Mouse (Mus musculus) hindbrain, embryonic 14.5 days (tissue): ENCODE measurements around the gene Mrps2. TPM values are rescaled to one million over a fixed set of nuclear protein-coding genes. Genes with fewer than 3 reads are reported as not detected.

Source experiments
- ATAC-seq: fragments of 200-750 bp; cut with Nextera tagmentation; 2 replicates; pipeline ENCODE4 v1.8.0; 2017; ENCODE audit warnings: moderate number of reproducible peaks, mild to moderate bottlenecking, moderate TSS enrichment, moderate library complexity; ENCODE audit not compliant: low FRiP score
- DNase-seq: peaks from one replicate; pipeline ENCODE4 v3.0.0-alpha.2; 2015; ENCODE audit warnings: low spot score
- H3K27ac ChIP-seq: fragments of 300-500 bp; sonication (generic); 2 replicates; pipeline ENCODE4 v1.5.1; 2014; ENCODE audit warnings: mild to moderate bottlenecking, moderate library complexity
- H3K27me3 ChIP-seq: fragments of 300-500 bp; sonication (generic); 2 replicates; pipeline ENCODE4 v1.6.1; 2014; ENCODE audit warnings: mild to moderate bottlenecking, low read length, mixed read lengths; ENCODE audit not compliant: control insufficient read depth, insufficient read depth
- H3K36me3 ChIP-seq: fragments of 300-500 bp; sonication (generic); replicated peaks from 2 replicates; pipeline ENCODE4 v1.6.1; 2014; ENCODE audit not compliant: control insufficient read depth, insufficient read depth
- H3K4me1 ChIP-seq: fragments of 300-500 bp; sonication (generic); replicated peaks from 2 replicates; pipeline ENCODE4 v1.6.1; 2014; ENCODE audit warnings: antibody characterized with exemption, low read length, mixed read lengths; ENCODE audit not compliant: control insufficient read depth, insufficient read depth
- H3K4me2 ChIP-seq: fragments of 300-500 bp; sonication (generic); replicated peaks from 2 replicates; pipeline ENCODE4 v1.6.1; 2014; ENCODE audit warnings: mild to moderate bottlenecking, moderate library complexity
- H3K4me3 ChIP-seq: fragments of 300-500 bp; sonication (generic); replicated peaks from 2 replicates; pipeline ENCODE4 v1.5.1; 2014; ENCODE audit warnings: mild to moderate bottlenecking, low read length
- H3K9ac ChIP-seq: fragments of 300-500 bp; sonication (generic); 2 replicates; pipeline ENCODE4 v1.6.1; 2014
- H3K9me3 ChIP-seq: fragments of 300-500 bp; sonication (generic); 2 replicates; pipeline ENCODE4 v1.6.1; 2016; ENCODE audit warnings: low read length; ENCODE audit not compliant: control insufficient read depth
- WGBS: fragments of 180-500 bp; shearing (Covaris S2); extraction: QIAGEN DNeasy Blood & Tissue Kit; methylation state at CpG from one replicate; pipeline ENCODE4 v1.1.7; 2014; 5-methylcytosine and 5-hydroxymethylcytosine counted together
- polyA plus RNA-seq: library from polyadenylated mRNA; unstranded; fragments of >200 nt; fragmentation: Nextera tagmentation; extraction: Ambion mirVana; gene quantifications from 2 replicates; pipeline ENCODE4 v1.2.1, GENCODE M21; 2014

Mrps2 gene
- polyA plus RNA-seq, 1 experiment from 2014 or later: 49.3 TPM

- 85% methylated on average over 4 of the region's 4 CpGs for WGBS
- no peak overlapping the region for H3K27ac ChIP-seq
- no peak overlapping the region for H3K4me3 ChIP-seq
- H3K4me1 ChIP-seq: peaks cover 14% of the 10 kb centered on the region
- no peaks in the 10 kb centered on the region for H3K27me3 ChIP-seq
- H3K9me3 ChIP-seq: no peaks in the 10 kb centered on the region
- no peak overlapping the region for H3K4me2 ChIP-seq
- DNase-seq (no peak), ATAC-seq (no peak)
- H3K36me3 ChIP-seq: peaks cover 11% of the 10 kb centered on the region; the same call in 1 of the 2 replicates
- no peak overlapping the region for H3K9ac ChIP-seq
Measured at GRCm38 (mm10) chr2:28445082-28445481, 22.8 kb upstream of the Mrps2 start.

DNA sequence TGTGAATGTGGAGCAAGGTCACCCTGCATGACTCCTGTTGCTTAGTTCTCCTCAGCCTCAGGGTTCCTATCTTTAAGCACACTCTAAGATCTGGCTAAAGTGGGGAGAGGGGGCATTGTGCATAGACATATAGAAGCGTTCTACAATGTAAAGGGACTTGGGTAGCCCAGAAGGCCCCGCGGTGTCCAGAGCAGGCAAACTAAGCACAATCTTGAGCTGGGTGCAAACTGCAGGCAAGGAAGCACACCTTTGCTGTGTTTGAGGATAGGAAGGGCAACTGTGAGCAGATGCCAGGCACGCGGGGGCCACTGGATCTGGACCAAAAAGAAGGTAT is 21.7 kb upstream of the Mrps2 start:
- H3K4me3 ChIP-seq: peak overlapping the region; percentile 87
- no peaks in the 10 kb centered on the region for H3K9me3 ChIP-seq
- H3K27ac ChIP-seq: peak overlapping the region; percentile 87
- peak overlapping the region; percentile 95 for H3K4me2 ChIP-seq
- H3K9ac ChIP-seq: peak overlapping the region; percentile 92
- H3K4me1 ChIP-seq: peaks cover 14% of the 10 kb centered on the region
- H3K36me3 ChIP-seq: peaks cover 21% of the 10 kb centered on the region
- DNase-seq (no peak), ATAC-seq (no peak)
- H3K27me3 ChIP-seq: no peaks in the 10 kb centered on the region
- 3% methylated on average over 5 of the region's 5 CpGs for WGBS

- no peaks in the 10 kb centered on the region for H3K9me3 ChIP-seq
- peak within 1 kb of the TSS; percentile 92 for H3K9ac ChIP-seq
- peaks cover 14% of the 10 kb centered on the region for H3K4me1 ChIP-seq
- H3K36me3 ChIP-seq: peaks cover 27% of the 10 kb centered on the region
- H3K4me3 ChIP-seq: peak within 1 kb of the TSS; percentile 87
- no peaks in the 10 kb centered on the region for H3K27me3 ChIP-seq
- WGBS: under 1% methylated on average over 70 of the region's 118 CpGs
- peak; percentile 59 for ATAC-seq
- peak within 1 kb of the TSS; percentile 87 for H3K27ac ChIP-seq
- H3K4me2 ChIP-seq: peak within 1 kb of the TSS; percentile 95
- peak; percentile 52 for DNase-seq
Measured at GRCm38 (mm10) chr2:28446515-28447314, 21.2 kb upstream of the Mrps2 start, which contains the start of gene Ppp1r26. Gene Ppp1r26, plus strand, starts transcription at chr2:28446800.

DNA sequence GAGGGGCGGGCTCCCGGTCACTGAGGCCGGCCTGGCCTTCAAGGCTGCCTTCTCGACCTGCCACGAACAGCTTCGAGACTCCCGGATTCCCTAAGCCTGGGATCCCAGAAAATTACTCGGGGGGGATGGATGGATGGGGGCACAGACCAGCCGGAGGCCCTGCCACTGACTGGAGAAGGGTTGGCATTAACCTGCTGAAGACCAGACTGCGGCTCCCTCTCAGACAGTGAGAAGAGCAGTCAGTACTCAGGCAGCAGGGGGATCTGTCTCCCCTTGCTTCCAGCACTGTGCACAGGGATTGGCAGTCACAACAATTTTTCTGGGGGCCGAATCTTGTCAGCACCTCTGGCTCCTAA is 20.6 kb upstream of the Mrps2 start:
- 8% methylated on average over 11 of the region's 11 CpGs for WGBS
- DNase-seq: no peak
- H3K27ac ChIP-seq: peak overlapping the region; percentile 87
- peaks cover 33% of the 10 kb centered on the region for H3K36me3 ChIP-seq
- no peaks in the 10 kb centered on the region for H3K27me3 ChIP-seq
- H3K9me3 ChIP-seq: no peaks in the 10 kb centered on the region
- H3K9ac ChIP-seq: peak overlapping the region; percentile 92
- peak overlapping the region; percentile 95 for H3K4me2 ChIP-seq
- peaks cover 14% of the 10 kb centered on the region for H3K4me1 ChIP-seq
- ATAC-seq: peak; percentile 33; the same call in 1 of the 2 replicates
- H3K4me3 ChIP-seq: peak overlapping the region; percentile 87

DNA sequence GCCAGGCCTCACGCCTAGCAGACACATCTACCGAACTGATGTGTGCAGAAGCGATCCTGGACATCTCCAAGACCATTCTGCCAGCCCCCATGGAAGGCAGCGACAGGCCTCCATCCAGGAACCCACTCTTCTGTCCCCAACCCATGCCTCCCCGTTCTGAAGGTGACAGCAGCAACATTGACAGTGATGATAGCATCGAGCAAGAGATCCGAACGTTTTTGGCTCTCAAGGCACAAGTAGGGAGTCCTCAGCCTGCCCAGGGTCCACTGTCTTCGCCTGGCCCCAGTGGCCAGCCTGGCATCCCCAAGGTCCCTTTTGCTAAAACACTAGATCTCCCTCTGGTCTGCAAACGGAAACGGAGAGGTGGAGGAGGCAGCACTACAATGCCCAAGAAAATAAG is 16.2 kb upstream of the Mrps2 start:
- Histone ChIP-seq H3K9ac (no peak overlapping the region), H3K4me1 (0 out of 2 replicates have a peak, but pooled peaks cover 8% of the 10 kb centered on the region), H3K27ac (no peak overlapping the region), H3K27me3 (no peaks in the 10 kb centered on the region), H3K9me3 (no peaks in the 10 kb centered on the region), H3K4me2 (no peak overlapping the region), H3K4me3 (no peak overlapping the region), H3K36me3 (peaks cover 54% of the 10 kb centered on the region)
- no peak for DNase-seq
- no peak for ATAC-seq
- WGBS: 92% methylated on average over 11 of the region's 11 CpGs

DNA sequence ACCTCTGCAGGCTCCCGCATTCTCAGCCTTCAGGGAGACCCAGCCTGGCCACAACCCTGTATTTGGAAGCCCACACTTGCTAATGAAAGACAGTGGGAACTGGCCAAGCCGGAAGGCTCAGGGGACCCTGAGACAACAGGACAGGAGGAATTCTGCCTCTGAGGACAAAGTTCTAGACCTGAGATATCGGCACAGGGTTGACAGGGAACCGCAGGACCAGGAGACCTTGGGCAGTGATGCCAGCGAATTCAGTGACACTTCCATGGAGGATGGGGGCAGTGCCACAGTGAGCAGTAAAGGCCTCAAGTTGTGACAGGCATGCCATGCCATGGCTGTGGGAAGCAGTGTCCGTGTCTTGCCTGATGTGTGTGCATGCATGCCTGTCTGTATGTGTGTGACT is 14.3 kb upstream of the Mrps2 start:
- H3K4me3 ChIP-seq: no peak overlapping the region
- no peak for DNase-seq
- H3K27me3 ChIP-seq: no peaks in the 10 kb centered on the region
- H3K9me3 ChIP-seq: no peaks in the 10 kb centered on the region
- no peaks in the 10 kb centered on the region for H3K4me1 ChIP-seq
- peaks cover 54% of the 10 kb centered on the region for H3K36me3 ChIP-seq
- WGBS: 93% methylated on average over 6 of the region's 6 CpGs
- H3K9ac ChIP-seq: no peak overlapping the region
- no peak overlapping the region for H3K4me2 ChIP-seq
- no peak overlapping the region for H3K27ac ChIP-seq
- ATAC-seq: no peak

DNA sequence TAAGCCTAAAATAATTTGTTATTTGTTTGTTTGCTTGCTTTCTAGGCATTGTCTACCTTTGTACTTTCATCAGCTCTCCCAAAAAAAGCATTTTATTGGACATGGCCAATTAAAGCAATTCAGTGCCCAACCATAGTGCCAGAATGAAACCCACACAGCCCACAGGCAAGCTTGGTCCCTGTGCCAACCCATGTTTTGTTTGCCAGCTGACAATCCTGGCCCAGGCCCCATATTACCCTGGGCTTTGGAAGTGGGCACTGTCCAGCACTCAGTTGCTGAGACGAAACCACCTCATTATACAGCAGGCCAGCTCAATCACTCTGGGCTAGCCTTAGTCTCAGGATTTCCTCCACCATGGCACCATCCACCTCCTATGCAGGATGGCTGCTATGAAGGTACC is 11.2 kb upstream of the Mrps2 start:
- ATAC-seq: no peak
- Histone ChIP-seq H3K27me3 (no peaks in the 10 kb centered on the region), H3K4me3 (no peak overlapping the region), H3K9me3 (no peaks in the 10 kb centered on the region), H3K9ac (no peak overlapping the region), H3K36me3 (peaks cover 28% of the 10 kb centered on the region), H3K4me1 (no peaks in the 10 kb centered on the region), H3K4me2 (no peak overlapping the region), H3K27ac (no peak overlapping the region)
- WGBS: 64% methylated on average over 1 of the region's 1 CpGs
- DNase-seq: no peak

- WGBS: 48% methylated on average over 3 of the region's 3 CpGs
- no peak overlapping the region for H3K4me2 ChIP-seq
- H3K27ac ChIP-seq: no peak overlapping the region
- DNase-seq (peak; percentile 49), ATAC-seq (no peak)
- H3K4me3 ChIP-seq: no peak overlapping the region
- no peaks in the 10 kb centered on the region for H3K9me3 ChIP-seq
- H3K27me3 ChIP-seq: no peaks in the 10 kb centered on the region
- no peak overlapping the region for H3K9ac ChIP-seq
- no peaks in the 10 kb centered on the region for H3K36me3 ChIP-seq
- peaks cover 12% of the 10 kb centered on the region for H3K4me1 ChIP-seq
Measured at GRCm38 (mm10) chr2:28463919-28464318, 3.9 kb upstream of the Mrps2 start.

GRCm38 (mm10) chr2:28464919-28465318 is 2.9 kb upstream of the Mrps2 start:
- Histone ChIP-seq H3K36me3 (peaks cover 7% of the 10 kb centered on the region), H3K9me3 (no peaks in the 10 kb centered on the region), H3K27me3 (no peaks in the 10 kb centered on the region), H3K9ac (no peak overlapping the region), H3K4me1 (peaks cover 13% of the 10 kb centered on the region), H3K4me2 (no peak overlapping the region), H3K4me3 (no peak overlapping the region), H3K27ac (no peak overlapping the region)
- ATAC-seq: no peak
- DNase-seq: no peak
- WGBS: 80% methylated on average over 9 of the region's 9 CpGs
